Mouse (Mus musculus): ENCODE data around the gene Cyp1a2. TPM values are rescaled to one million over a fixed set of nuclear protein-coding genes. Genes with fewer than 3 reads are reported as not detected.

Cyp1a2 gene
- polyA plus RNA-seq, 1 experiment from 2014 or later: not detected

- no peak overlapping the region for H3K4me2 ChIP-seq
- peaks cover 30% of the 10 kb centered on the region for H3K36me3 ChIP-seq (ENCODE audit: control insufficient read depth, insufficient read depth, low read length)
- no peak overlapping the region for H3K4me3 ChIP-seq (ENCODE audit: low read depth, low read length)
- WGBS (ENCODE audit: insufficient replicate concordance): 69% methylated on average over 14 of the region's 14 CpGs
- no peaks in the 10 kb centered on the region for H3K27me3 ChIP-seq (ENCODE audit: control insufficient read depth, insufficient read depth, low read length)
- no peak overlapping the region for H3K9ac ChIP-seq (ENCODE audit: low read depth, low read length)
- no peak for ATAC-seq (replicated peaks; ENCODE audit: insufficient number of reproducible peaks, low FRiP score, low TSS enrichment)
- H3K4me1 ChIP-seq (ENCODE audit: control insufficient read depth, insufficient read depth, low read length): peaks cover 10% of the 10 kb centered on the region
- H3K27ac ChIP-seq (ENCODE audit: low read depth, low read length): no peak overlapping the region
- no peaks in the 10 kb centered on the region for H3K9me3 ChIP-seq (replicated peaks; ENCODE audit: control insufficient read depth, low read length)
Measured at GRCm38 (mm10) chr9:57629118-57629874, 54.2 kb downstream of the Cyp1a2 start.

GRCm38 (mm10) chr9:57628717-57629116 is 54.8 kb downstream of the Cyp1a2 start:
- Histone ChIP-seq H3K4me1 (ENCODE audit: control insufficient read depth, insufficient read depth, low read length) (peaks cover 4% of the 10 kb centered on the region; the same call in 1 of the 2 replicates), H3K27me3 (ENCODE audit: control insufficient read depth, insufficient read depth, low read length) (no peaks in the 10 kb centered on the region), H3K9ac (ENCODE audit: low read depth, low read length) (no peak overlapping the region), H3K27ac (ENCODE audit: low read depth, low read length) (no peak overlapping the region), H3K36me3 (ENCODE audit: control insufficient read depth, insufficient read depth, low read length) (peaks cover 30% of the 10 kb centered on the region), H3K4me3 (ENCODE audit: low read depth, low read length) (no peak overlapping the region), H3K4me2 (no peak overlapping the region), H3K9me3 (replicated peaks; ENCODE audit: control insufficient read depth, low read length) (no peaks in the 10 kb centered on the region)
- ATAC-seq (replicated peaks; ENCODE audit: insufficient number of reproducible peaks, low FRiP score, low TSS enrichment): no peak
- WGBS (ENCODE audit: insufficient replicate concordance): 83% methylated on average over 12 of the region's 12 CpGs

GRCm38 (mm10) chr9:57627892-57628291 is 55.6 kb downstream of the Cyp1a2 start:
- no peak overlapping the region for H3K4me2 ChIP-seq
- H3K4me3 ChIP-seq (ENCODE audit: low read depth, low read length): no peak overlapping the region
- no peaks in the 10 kb centered on the region for H3K27me3 ChIP-seq (ENCODE audit: control insufficient read depth, insufficient read depth, low read length)
- no peak overlapping the region for H3K27ac ChIP-seq (ENCODE audit: low read depth, low read length)
- no peak for ATAC-seq (replicated peaks; ENCODE audit: insufficient number of reproducible peaks, low FRiP score, low TSS enrichment)
- no peaks in the 10 kb centered on the region for H3K4me1 ChIP-seq (ENCODE audit: control insufficient read depth, insufficient read depth, low read length)
- peaks cover 30% of the 10 kb centered on the region for H3K36me3 ChIP-seq (ENCODE audit: control insufficient read depth, insufficient read depth, low read length)
- WGBS (ENCODE audit: insufficient replicate concordance): 85% methylated on average over 11 of the region's 11 CpGs
- H3K9me3 ChIP-seq (replicated peaks; ENCODE audit: control insufficient read depth, low read length): no peaks in the 10 kb centered on the region
- no peak overlapping the region for H3K9ac ChIP-seq (ENCODE audit: low read depth, low read length)

- 93% methylated on average over 17 of the region's 17 CpGs for WGBS (ENCODE audit: insufficient replicate concordance)
Measured at GRCm38 (mm10) chr9:57627191-57627590, 56.3 kb downstream of the Cyp1a2 start.

More at GRCm38 (mm10) chr9:57627191-57627590, 56.3 kb downstream of the Cyp1a2 start:
- Histone ChIP-seq H3K27ac (ENCODE audit: low read depth, low read length) (no peak overlapping the region), H3K9ac (ENCODE audit: low read depth, low read length) (no peak overlapping the region), H3K27me3 (ENCODE audit: control insufficient read depth, insufficient read depth, low read length) (no peaks in the 10 kb centered on the region), H3K4me1 (ENCODE audit: control insufficient read depth, insufficient read depth, low read length) (no peaks in the 10 kb centered on the region), H3K4me3 (ENCODE audit: low read depth, low read length) (no peak overlapping the region), H3K36me3 (ENCODE audit: control insufficient read depth, insufficient read depth, low read length) (peaks cover 30% of the 10 kb centered on the region), H3K9me3 (replicated peaks; ENCODE audit: control insufficient read depth, low read length) (no peaks in the 10 kb centered on the region), H3K4me2 (no peak overlapping the region)
- ATAC-seq (replicated peaks; ENCODE audit: insufficient number of reproducible peaks, low FRiP score, low TSS enrichment): no peak

Other genes starting within 250 kb of the Cyp1a2 start
- 18.7 and 21.8 TPM in 2 replicates for gene Ppcdc, start 243.6 kb downstream of the Cyp1a2 start, polyA plus RNA-seq (2014; fragmentation: Nextera tagmentation; extraction: Ambion mirVana)
- gene Scamp5, start 215.6 kb downstream of the Cyp1a2 start, polyA plus RNA-seq (2014; fragmentation: Nextera tagmentation; extraction: Ambion mirVana): 5.8 and 7.9 TPM in 2 replicates
- gene Rpp25, start 179.7 kb downstream of the Cyp1a2 start, polyA plus RNA-seq (2014; fragmentation: Nextera tagmentation; extraction: Ambion mirVana): 16.3 and 17.1 TPM in 2 replicates
- 1,178 and 1,213 TPM in 2 replicates for gene Cox5a, start 162.4 kb downstream of the Cyp1a2 start, polyA plus RNA-seq (2014; fragmentation: Nextera tagmentation; extraction: Ambion mirVana)
- 12.1 and 12.6 TPM in 2 replicates for gene Fam219b, start 146.2 kb downstream of the Cyp1a2 start, polyA plus RNA-seq (2014; fragmentation: Nextera tagmentation; extraction: Ambion mirVana)
- gene Mpi, start 130.9 kb downstream of the Cyp1a2 start, polyA plus RNA-seq (2014; fragmentation: Nextera tagmentation; extraction: Ambion mirVana): 67.5 and 76.1 TPM in 2 replicates
- gene Scamp2, start 122.8 kb downstream of the Cyp1a2 start, polyA plus RNA-seq (2014; fragmentation: Nextera tagmentation; extraction: Ambion mirVana): 53.3 and 54.9 TPM in 2 replicates
- gene Ulk3, start 94.3 kb downstream of the Cyp1a2 start, polyA plus RNA-seq (2014; fragmentation: Nextera tagmentation; extraction: Ambion mirVana): 10.0 and 12.4 TPM in 2 replicates
- not detected in 2 replicates for gene Cplx3, start 77.4 kb downstream of the Cyp1a2 start, polyA plus RNA-seq (2014; fragmentation: Nextera tagmentation; extraction: Ambion mirVana)
- gene Lman1l, start 62.9 kb downstream of the Cyp1a2 start, polyA plus RNA-seq (2014; fragmentation: Nextera tagmentation; extraction: Ambion mirVana): not detected in 2 replicates
- gene Csk, start 30.1 kb downstream of the Cyp1a2 start, polyA plus RNA-seq (2014; fragmentation: Nextera tagmentation; extraction: Ambion mirVana): 15.9 and 18.6 TPM in 2 replicates
- not detected in 2 replicates for gene Cyp1a1, start 4.2 kb upstream of the Cyp1a2 start, polyA plus RNA-seq (2014; fragmentation: Nextera tagmentation; extraction: Ambion mirVana)
- 14.3 and 15.5 TPM in 2 replicates for gene Edc3, start 24.8 kb upstream of the Cyp1a2 start, polyA plus RNA-seq (2014; fragmentation: Nextera tagmentation; extraction: Ambion mirVana)
- 64.2 and 73.5 TPM in 2 replicates for gene Clk3, start 82.2 kb upstream of the Cyp1a2 start, polyA plus RNA-seq (2014; fragmentation: Nextera tagmentation; extraction: Ambion mirVana)
- 28.0 and 31.7 TPM in 2 replicates for gene Arid3b, start 153.1 kb upstream of the Cyp1a2 start, polyA plus RNA-seq (2014; fragmentation: Nextera tagmentation; extraction: Ambion mirVana)
- gene Ubl7, start 227.3 kb upstream of the Cyp1a2 start, polyA plus RNA-seq (2014; fragmentation: Nextera tagmentation; extraction: Ambion mirVana): 97.7 and 106 TPM in 2 replicates

Measured in heart, embryonic 11.5 days (tissue).